Mouse (Mus musculus): ENCODE data around the gene Gm28051. TPM values are rescaled to one million over a fixed set of nuclear protein-coding genes. Genes with fewer than 3 reads are reported as not detected.

The Gm28051 gene
- polyA plus RNA-seq, 1 experiment from 2014 or later = not detected

MicroRNAs within 50 kb of the gene (microRNA counts, 519-probe panel; counts per million panel counts)
- microRNA mmu-miR-1936 = not detected

Small RNA genes within 50 kb of the gene (microRNA-seq; reads per million reads assigned to microRNA genes)
- gene Mir1936 = not detected

Other genes starting within 250 kb of the Gm28051 start
- 0.38 and 12.0 TPM in 2 replicates for gene Chga, start 202.8 kb downstream of the Gm28051 start, polyA plus RNA-seq (2015; fragmentation: Nextera tagmentation; extraction: Ambion mirVana)
- gene Itpk1, start 52.8 kb downstream of the Gm28051 start, polyA plus RNA-seq (2015; fragmentation: Nextera tagmentation; extraction: Ambion mirVana) = 4.8 and 9.2 TPM in 2 replicates
- gene Moap1, start 14.1 kb downstream of the Gm28051 start, polyA plus RNA-seq (2015; fragmentation: Nextera tagmentation; extraction: Ambion mirVana) = 13.1 and 20.1 TPM in 2 replicates
- 6.9 and 7.1 TPM in 2 replicates for gene Tmem251, start 14.0 kb downstream of the Gm28051 start, polyA plus RNA-seq (2015; fragmentation: Nextera tagmentation; extraction: Ambion mirVana)
- 22.2 and 24.0 TPM in 2 replicates for gene Gon7, start within 50 bp of the Gm28051 start, polyA plus RNA-seq (2015; fragmentation: Nextera tagmentation; extraction: Ambion mirVana)
- gene Ubr7, start 202 bp upstream of the Gm28051 start, polyA plus RNA-seq (2015; fragmentation: Nextera tagmentation; extraction: Ambion mirVana) = 25.6 and 31.1 TPM in 2 replicates
- 15.6 TPM in 2 replicates for gene Gm20604, start 907 bp upstream of the Gm28051 start, polyA plus RNA-seq (2015; fragmentation: Nextera tagmentation; extraction: Ambion mirVana)
- gene Btbd7, start 120.7 kb upstream of the Gm28051 start, polyA plus RNA-seq (2015; fragmentation: Nextera tagmentation; extraction: Ambion mirVana) = 11.9 and 13.6 TPM in 2 replicates
- gene Cox8c, start 141.6 kb upstream of the Gm28051 start, polyA plus RNA-seq (2015; fragmentation: Nextera tagmentation; extraction: Ambion mirVana) = not detected in 2 replicates
- 0.16 and 0.52 TPM in 2 replicates for gene Unc79, start 191.1 kb upstream of the Gm28051 start, polyA plus RNA-seq (2015; fragmentation: Nextera tagmentation; extraction: Ambion mirVana)

Measured in heart, embryonic 15.5 days (tissue).